Mouse (Mus musculus): ENCODE data around the gene Ttll11. TPM values are rescaled to one million over a fixed set of nuclear protein-coding genes. Genes with fewer than 3 reads are reported as not detected.

Ttll11 gene
- polyA plus RNA-seq, 1 experiment from 2014 or later = 0.44 TPM

DNA sequence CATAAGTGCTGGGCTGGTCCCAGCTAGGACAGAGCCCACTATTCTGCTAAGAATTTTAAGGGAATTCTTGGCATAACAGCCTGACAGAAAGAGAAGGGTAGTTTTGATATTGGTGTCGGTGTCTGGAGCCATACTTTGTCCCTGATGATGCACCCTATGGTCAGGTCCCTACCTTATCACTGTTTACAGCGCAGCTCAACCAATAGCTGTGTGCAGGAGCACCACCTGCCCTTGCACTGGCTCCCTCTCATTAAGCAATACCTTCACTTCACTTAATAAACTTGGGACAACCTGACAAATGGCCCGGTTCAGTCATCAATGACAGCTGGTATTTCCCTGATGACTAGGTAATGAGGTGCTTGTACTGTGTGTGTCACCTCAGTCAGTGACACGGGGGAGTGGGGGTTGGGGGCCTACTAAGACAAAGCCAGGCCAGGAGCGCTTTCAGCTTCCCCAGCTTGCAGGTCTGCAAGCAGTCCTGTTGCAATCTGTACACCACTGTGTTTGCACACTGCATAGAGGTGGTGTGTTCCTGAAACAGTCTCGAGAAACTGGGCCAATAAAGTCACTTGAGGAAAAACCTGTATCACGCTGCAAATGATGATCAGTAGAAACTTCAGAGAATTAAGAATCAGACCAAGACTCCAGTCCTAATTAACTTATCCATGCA lies 22.1 kb downstream of the Ttll11 start:
- no peaks in the 10 kb centered on the region for H3K4me1 ChIP-seq (replicated peaks; ENCODE audit: control insufficient read depth, insufficient read depth, low read length)
- no peak overlapping the region for H3K27ac ChIP-seq (ENCODE audit: low read depth, low read length)
- no peaks in the 10 kb centered on the region for H3K9me3 ChIP-seq (ENCODE audit: control insufficient read depth)
- H3K4me2 ChIP-seq (replicated peaks; ENCODE audit: low read depth) = no peak overlapping the region
- ATAC-seq = no peak
- TF ChIP-seq CTCF (IDR thresholded peaks at IDR 0.05; ENCODE audit: low read depth) = no peak
- no peak overlapping the region for H3K9ac ChIP-seq (ENCODE audit: low read depth, low read length)
- H3K4me3 ChIP-seq (ENCODE audit: low read depth, low read length) = no peak overlapping the region
- no peaks in the 10 kb centered on the region for H3K27me3 ChIP-seq (replicated peaks; ENCODE audit: control insufficient read depth, insufficient read depth, low read length)
- no peaks in the 10 kb centered on the region for H3K36me3 ChIP-seq (ENCODE audit: control insufficient read depth, insufficient read depth)
- WGBS = 66% methylated on average over 7 of the region's 7 CpGs

DNA sequence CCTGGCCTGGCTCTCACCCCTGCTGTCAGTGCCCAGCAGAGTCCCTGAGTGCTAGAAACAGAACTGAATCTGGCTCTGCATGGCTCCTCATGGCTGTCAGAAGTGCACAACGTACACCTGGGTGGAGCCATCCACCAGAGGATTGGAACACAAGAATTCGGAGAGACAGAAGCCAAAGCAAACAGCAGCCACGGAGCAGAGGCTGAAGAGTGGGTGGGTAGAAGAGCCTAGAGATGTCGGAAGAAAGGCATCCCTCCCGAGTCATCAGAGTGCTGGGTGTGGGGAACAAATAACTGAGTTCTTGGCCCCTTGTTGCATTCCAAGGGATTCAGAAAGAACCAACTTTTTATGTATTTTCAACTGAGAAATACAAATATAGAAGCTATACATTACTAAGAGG lies 24.5 kb downstream of the Ttll11 start:
- Histone ChIP-seq H3K9me3 (ENCODE audit: control insufficient read depth) (no peaks in the 10 kb centered on the region), H3K36me3 (ENCODE audit: control insufficient read depth, insufficient read depth) (no peaks in the 10 kb centered on the region), H3K4me2 (replicated peaks; ENCODE audit: low read depth) (no peak overlapping the region), H3K27ac (ENCODE audit: low read depth, low read length) (no peak overlapping the region), H3K9ac (ENCODE audit: low read depth, low read length) (no peak overlapping the region), H3K27me3 (replicated peaks; ENCODE audit: control insufficient read depth, insufficient read depth, low read length) (no peaks in the 10 kb centered on the region), H3K4me1 (replicated peaks; ENCODE audit: control insufficient read depth, insufficient read depth, low read length) (no peaks in the 10 kb centered on the region), H3K4me3 (ENCODE audit: low read depth, low read length) (no peak overlapping the region)
- no peak for TF ChIP-seq CTCF (IDR thresholded peaks at IDR 0.05; ENCODE audit: low read depth)
- ATAC-seq = no peak
- WGBS = 26% methylated on average over 5 of the region's 5 CpGs

DNA sequence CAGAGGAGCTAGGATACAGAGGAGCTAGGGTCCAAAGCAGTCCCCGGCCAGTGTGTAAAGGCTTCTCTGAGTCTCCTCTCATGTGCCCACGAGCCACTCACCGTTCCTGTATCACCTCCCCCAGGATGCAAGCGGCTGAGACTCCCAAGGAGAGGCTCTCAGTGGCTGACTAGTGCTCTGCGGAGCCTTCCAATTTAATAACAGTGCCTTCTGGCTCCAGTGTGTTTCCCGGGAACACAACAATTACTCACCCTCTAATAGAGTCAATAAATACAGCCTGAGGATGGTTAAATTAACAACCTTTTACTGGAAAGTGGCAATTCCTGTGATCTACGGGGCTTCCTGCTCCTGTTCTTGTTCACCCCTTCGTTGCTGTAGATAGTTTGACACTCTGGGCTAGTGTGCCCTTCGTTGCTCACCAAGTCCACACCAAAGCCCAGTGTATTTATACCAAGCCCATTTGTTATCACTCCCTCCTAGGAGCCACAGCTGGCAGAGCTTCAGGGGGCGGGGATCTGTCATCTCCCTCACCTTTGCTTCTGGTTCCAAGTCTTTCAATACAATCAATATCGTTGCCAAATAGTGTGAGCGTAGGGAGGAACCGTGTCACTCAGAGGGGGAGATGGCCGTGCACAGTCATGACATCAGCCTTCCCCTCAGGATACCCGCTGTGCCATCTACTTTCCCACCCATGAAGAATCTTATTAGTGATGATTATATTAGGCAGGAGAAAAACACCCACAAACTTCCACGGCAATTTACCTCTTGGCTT lies 27.3 kb downstream of the Ttll11 start:
- Histone ChIP-seq H3K27me3 (replicated peaks; ENCODE audit: control insufficient read depth, insufficient read depth, low read length) (no peaks in the 10 kb centered on the region), H3K36me3 (ENCODE audit: control insufficient read depth, insufficient read depth) (no peaks in the 10 kb centered on the region), H3K9me3 (ENCODE audit: control insufficient read depth) (no peaks in the 10 kb centered on the region), H3K4me1 (replicated peaks; ENCODE audit: control insufficient read depth, insufficient read depth, low read length) (no peaks in the 10 kb centered on the region), H3K4me2 (replicated peaks; ENCODE audit: low read depth) (no peak overlapping the region), H3K4me3 (ENCODE audit: low read depth, low read length) (no peak overlapping the region), H3K27ac (ENCODE audit: low read depth, low read length) (no peak overlapping the region), H3K9ac (ENCODE audit: low read depth, low read length) (no peak overlapping the region)
- TF ChIP-seq CTCF (IDR thresholded peaks at IDR 0.05; ENCODE audit: low read depth) = no peak
- WGBS = 66% methylated on average over 16 of the region's 16 CpGs
- ATAC-seq = no peak

DNA sequence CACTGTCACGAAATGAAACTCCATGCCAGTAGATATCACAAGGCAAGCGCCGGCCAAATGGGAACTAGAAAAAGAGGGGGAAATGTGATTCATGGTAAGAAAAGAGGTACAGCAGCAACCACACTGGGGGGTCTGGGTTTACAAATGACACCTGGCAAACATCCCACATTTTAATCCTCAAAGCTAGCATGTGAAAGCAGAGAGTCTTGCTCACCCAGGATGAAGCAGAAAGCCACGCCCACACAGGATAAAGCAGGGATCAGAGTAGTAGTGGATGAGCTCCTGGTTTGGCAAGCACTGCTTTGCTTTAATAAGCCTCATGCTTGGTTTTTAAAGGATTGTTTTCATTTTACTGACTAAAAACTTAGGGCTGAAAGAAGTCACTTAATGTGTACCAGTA lies 34.8 kb downstream of the Ttll11 start:
- no peaks in the 10 kb centered on the region for H3K9me3 ChIP-seq (ENCODE audit: control insufficient read depth)
- no peak overlapping the region for H3K27ac ChIP-seq (ENCODE audit: low read depth, low read length)
- 91% methylated on average over 4 of the region's 4 CpGs for WGBS
- H3K9ac ChIP-seq (ENCODE audit: low read depth, low read length) = no peak overlapping the region
- no peaks in the 10 kb centered on the region for H3K36me3 ChIP-seq (ENCODE audit: control insufficient read depth, insufficient read depth)
- no peak overlapping the region for H3K4me3 ChIP-seq (ENCODE audit: low read depth, low read length)
- no peaks in the 10 kb centered on the region for H3K27me3 ChIP-seq (replicated peaks; ENCODE audit: control insufficient read depth, insufficient read depth, low read length)
- no peak overlapping the region for H3K4me2 ChIP-seq (replicated peaks; ENCODE audit: low read depth)
- ATAC-seq = no peak
- no peaks in the 10 kb centered on the region for H3K4me1 ChIP-seq (replicated peaks; ENCODE audit: control insufficient read depth, insufficient read depth, low read length)
- TF ChIP-seq CTCF (IDR thresholded peaks at IDR 0.05; ENCODE audit: low read depth) = no peak

DNA sequence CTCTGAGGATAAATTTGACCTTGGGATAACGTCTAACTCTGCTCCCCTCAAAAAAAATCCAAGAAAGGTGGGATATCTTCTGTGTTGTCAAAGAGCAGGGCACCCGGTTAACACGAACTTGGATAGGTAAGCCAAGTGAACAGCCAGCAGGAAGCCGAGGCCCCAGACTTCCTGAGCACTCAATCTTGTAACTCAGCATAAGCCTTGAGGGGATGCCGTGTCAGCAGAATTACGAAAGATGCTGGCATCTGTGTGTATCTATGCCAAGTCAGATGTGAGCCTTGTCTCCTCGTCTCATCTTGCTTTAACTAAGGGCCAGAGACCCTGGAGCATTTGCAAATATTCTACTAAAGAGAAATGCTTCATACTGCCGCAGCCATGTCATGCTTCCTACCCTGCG lies 36.8 kb downstream of the Ttll11 start:
- Histone ChIP-seq H3K27me3 (replicated peaks; ENCODE audit: control insufficient read depth, insufficient read depth, low read length) (no peaks in the 10 kb centered on the region), H3K9ac (ENCODE audit: low read depth, low read length) (no peak overlapping the region), H3K9me3 (ENCODE audit: control insufficient read depth) (no peaks in the 10 kb centered on the region), H3K36me3 (ENCODE audit: control insufficient read depth, insufficient read depth) (no peaks in the 10 kb centered on the region), H3K27ac (ENCODE audit: low read depth, low read length) (no peak overlapping the region), H3K4me3 (ENCODE audit: low read depth, low read length) (no peak overlapping the region), H3K4me1 (replicated peaks; ENCODE audit: control insufficient read depth, insufficient read depth, low read length) (no peaks in the 10 kb centered on the region), H3K4me2 (replicated peaks; ENCODE audit: low read depth) (no peak overlapping the region)
- no peak for ATAC-seq
- no peak for TF ChIP-seq CTCF (IDR thresholded peaks at IDR 0.05; ENCODE audit: low read depth)
- 74% methylated on average over 9 of the region's 9 CpGs for WGBS

DNA sequence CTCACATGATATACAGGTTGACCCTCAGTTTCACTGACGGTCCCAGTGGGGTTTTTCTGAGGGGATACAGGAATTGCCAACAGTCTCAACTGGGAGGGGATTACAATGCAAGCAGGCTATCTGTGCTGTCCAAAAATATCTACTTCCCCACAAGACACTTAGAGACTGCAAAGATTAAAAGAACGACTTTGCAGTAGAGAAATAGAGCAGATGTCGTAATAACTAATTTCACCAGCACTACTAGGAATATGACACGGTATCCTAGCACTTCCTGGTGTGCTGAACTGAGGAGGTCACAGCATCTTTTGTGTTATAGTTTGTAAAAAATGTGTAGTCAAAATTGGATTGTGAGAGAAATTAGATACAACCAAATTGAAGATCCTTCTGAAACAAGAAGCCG lies 44.7 kb downstream of the Ttll11 start:
- H3K27ac ChIP-seq (ENCODE audit: low read depth, low read length) = no peak overlapping the region
- H3K27me3 ChIP-seq (replicated peaks; ENCODE audit: control insufficient read depth, insufficient read depth, low read length) = no peaks in the 10 kb centered on the region
- no peaks in the 10 kb centered on the region for H3K4me1 ChIP-seq (replicated peaks; ENCODE audit: control insufficient read depth, insufficient read depth, low read length)
- no peak for TF ChIP-seq CTCF (IDR thresholded peaks at IDR 0.05; ENCODE audit: low read depth)
- H3K36me3 ChIP-seq (ENCODE audit: control insufficient read depth, insufficient read depth) = no peaks in the 10 kb centered on the region
- H3K9ac ChIP-seq (ENCODE audit: low read depth, low read length) = no peak overlapping the region
- H3K4me2 ChIP-seq (replicated peaks; ENCODE audit: low read depth) = no peak overlapping the region
- H3K9me3 ChIP-seq (ENCODE audit: control insufficient read depth) = no peaks in the 10 kb centered on the region
- no peak for ATAC-seq
- WGBS = 64% methylated on average over 5 of the region's 5 CpGs
- H3K4me3 ChIP-seq (ENCODE audit: low read depth, low read length) = no peak overlapping the region
